Comparison of ENCODE assay signal across 26 mouse cellular contexts in genomic region chr11:33132619-33133338, GRCm38 (mm10). TPM values are rescaled to one million over a fixed set of nuclear protein-coding genes. Genes with fewer than 3 reads are reported as not detected.
A peak's percentile ranks its signal among the peaks of the same experiment; 100 is the strongest.
DNase-seq lines count a peak whose midpoint lies in the region; ATAC-seq and TF ChIP-seq lines count a peak whose summit lies in the region.
"Had no signal": no experiment of that assay in that cellular context is flagged by ENCODE, and none has a peak within 500 bp of the region (broad histone marks: within the 10 kb centered on the region; RNA-seq: fewer than 3 reads in every experiment).

No protein-coding gene starts in this region.

- ATAC-seq in kidney, embryonic 15.5 days (replicated peaks; ENCODE audit: low FRiP score): peak; percentile 36; the same call in 1 of the 2 replicates
- ATAC-seq in hindbrain, embryonic 13.5 days (ENCODE audit: low FRiP score): peak; percentile 27; the same call in 1 of the 2 replicates
- no peak for ATAC-seq in kidney, embryonic 14.5 days (ENCODE audit: low FRiP score, low TSS enrichment)
- ATAC-seq: intestine, embryonic 16.5 days had no signal

- no peak overlapping the region for H3K4me2 ChIP-seq in kidney, embryonic 15.5 days
- H3K4me2 ChIP-seq in hindbrain, embryonic 13.5 days: no peak overlapping the region
- no peak overlapping the region for H3K4me2 ChIP-seq in kidney, embryonic 14.5 days (replicated peaks; ENCODE audit: low read depth, low read length)
- H3K4me2 ChIP-seq: forebrain, embryonic 12.5 days; hindbrain, embryonic 15.5 days; liver, embryonic 15.5 days; lung, embryonic 15.5 days; neural tube, embryonic 13.5 days had no signal

- 71% methylated on average over 8 of the region's 8 CpGs for WGBS in kidney, embryonic 15.5 days
- 73% methylated on average over 8 of the region's 8 CpGs for WGBS in kidney, adult 2 months
- whole genome bisulfite sequencing in hindbrain, embryonic 13.5 days: 33% methylated on average over 8 of the region's 8 CpGs
- 67% methylated on average over 8 of the region's 8 CpGs for WGBS in kidney, embryonic 14.5 days

- no peak overlapping the region for H3K9ac ChIP-seq in kidney, embryonic 15.5 days
- no peak overlapping the region for H3K9ac ChIP-seq in hindbrain, embryonic 13.5 days
- H3K9ac ChIP-seq in kidney, embryonic 14.5 days (ENCODE audit: low read depth, low read length): no peak overlapping the region
- H3K9ac ChIP-seq: forebrain, embryonic 12.5 days; hindbrain, embryonic 15.5 days; liver, embryonic 15.5 days; lung, embryonic 15.5 days; neural tube, embryonic 13.5 days had no signal

- H3K27ac ChIP-seq in kidney, embryonic 15.5 days: no peak overlapping the region
- no peak overlapping the region for H3K27ac ChIP-seq in kidney, adult 2 months (ENCODE audit: insufficient read depth, low read depth, low read length)
- H3K27ac ChIP-seq in hindbrain, embryonic 13.5 days: no peak overlapping the region
- H3K27ac ChIP-seq in kidney, embryonic 14.5 days (ENCODE audit: low read depth, low read length): no peak overlapping the region
- H3K27ac ChIP-seq: forebrain, embryonic 12.5 days; heart, embryonic 10.5 days; hindbrain, embryonic 15.5 days; kidney, postnatal 0 days; liver, embryonic 15.5 days; lung, embryonic 15.5 days; neural tube, embryonic 13.5 days; stomach, postnatal 0 days had no signal

- no peaks in the 10 kb centered on the region for H3K36me3 ChIP-seq in kidney, embryonic 15.5 days
- no peaks in the 10 kb centered on the region for H3K36me3 ChIP-seq in kidney, adult 2 months (ENCODE audit: control insufficient read depth, insufficient read depth, low read length)
- no peaks in the 10 kb centered on the region for H3K36me3 ChIP-seq in hindbrain, embryonic 13.5 days
- H3K36me3 ChIP-seq in kidney, embryonic 14.5 days (ENCODE audit: control insufficient read depth, insufficient read depth, low read length): no peaks in the 10 kb centered on the region
- H3K36me3 ChIP-seq: forebrain, embryonic 12.5 days; heart, embryonic 10.5 days; hindbrain, embryonic 15.5 days; liver, embryonic 15.5 days; lung, embryonic 15.5 days had no signal

- H3K4me1 ChIP-seq in kidney, embryonic 15.5 days: no peaks in the 10 kb centered on the region
- no peaks in the 10 kb centered on the region for H3K4me1 ChIP-seq in kidney, adult 2 months (ENCODE audit: control insufficient read depth, insufficient read depth, low read length)
- H3K4me1 ChIP-seq in hindbrain, embryonic 13.5 days (replicated peaks): peaks cover 21% of the 10 kb centered on the region
- H3K4me1 ChIP-seq in kidney, embryonic 14.5 days (ENCODE audit: control insufficient read depth, insufficient read depth, low read length): no peaks in the 10 kb centered on the region
- H3K4me1 ChIP-seq: forebrain, embryonic 12.5 days; hindbrain, embryonic 15.5 days; liver, embryonic 15.5 days; lung, embryonic 15.5 days; megakaryocyte, embryonic 14.5 days had no signal

- H3K27me3 ChIP-seq in kidney, embryonic 15.5 days: no peaks in the 10 kb centered on the region
- H3K27me3 ChIP-seq in kidney, adult 2 months (replicated peaks; ENCODE audit: control insufficient read depth, insufficient read depth, low read length): no peaks in the 10 kb centered on the region
- H3K27me3 ChIP-seq in hindbrain, embryonic 13.5 days: no peaks in the 10 kb centered on the region
- H3K27me3 ChIP-seq in kidney, embryonic 14.5 days (ENCODE audit: control insufficient read depth, insufficient read depth, low read length): no peaks in the 10 kb centered on the region
- H3K27me3 ChIP-seq: forebrain, embryonic 12.5 days; hindbrain, embryonic 15.5 days; lung, embryonic 15.5 days; neural tube, embryonic 13.5 days had no signal

- no peak for TF ChIP-seq POLR2A in kidney, adult 2 months (IDR thresholded peaks at IDR 0.05; ENCODE audit: low read depth, low read length)

- H3K9me3 ChIP-seq in kidney, embryonic 15.5 days (replicated peaks): 0 out of 2 replicates have a peak, but pooled peaks cover 2% of the 10 kb centered on the region
- no peaks in the 10 kb centered on the region for H3K9me3 ChIP-seq in hindbrain, embryonic 13.5 days
- no peaks in the 10 kb centered on the region for H3K9me3 ChIP-seq in kidney, embryonic 14.5 days (ENCODE audit: control insufficient read depth, low read length)
- H3K9me3 ChIP-seq: forebrain, embryonic 12.5 days; heart, embryonic 10.5 days; hindbrain, embryonic 15.5 days; liver, embryonic 15.5 days; lung, embryonic 15.5 days; neural tube, embryonic 13.5 days had no signal

- DNase-seq in kidney, adult 2 months: no peak
- DNase-seq in retina, postnatal 1 day: peak; percentile 24
- no peak for DNase-seq in retina, embryonic 14.5 days (ENCODE audit: low spot score)
- no peak for DNase-seq in right cerebral cortex, adult 18-20 months
- DNase-seq: adrenal gland, adult 2 months; cerebellum, adult 11 months; cerebellum, adult 9-11 months; left cerebral cortex, postnatal 4 days; liver; lung, postnatal 36 days; right cerebral cortex, postnatal 14 days; thymus, adult 2 months; thymus, postnatal 4 days had no signal

- TF ChIP-seq CTCF in kidney, adult 2 months (conservative IDR thresholded peaks at IDR 0.05; ENCODE audit: insufficient read depth, insufficient read length, low read depth, low read length): no peak

- no peak overlapping the region for H3K4me3 ChIP-seq in kidney, embryonic 15.5 days (replicated peaks)
- H3K4me3 ChIP-seq in kidney, adult 2 months (ENCODE audit: insufficient read depth, low read depth, low read length): no peak overlapping the region
- H3K4me3 ChIP-seq in hindbrain, embryonic 13.5 days: no peak overlapping the region
- H3K4me3 ChIP-seq in kidney, embryonic 14.5 days (ENCODE audit: low read length): no peak overlapping the region
- H3K4me3 ChIP-seq: forebrain, embryonic 12.5 days; heart, embryonic 10.5 days; hindbrain, embryonic 15.5 days; liver, embryonic 15.5 days; lung, embryonic 15.5 days; megakaryocyte, embryonic 14.5 days; neural tube, embryonic 13.5 days had no signal

RNA-seq across cellular contexts. Expression of gene Fgf18, which starts 14.4 kb away (rescaled TPM):
- polyA plus RNA-seq in kidney, embryonic 15.5 days (2015; fragmentation: Nextera tagmentation; extraction: Ambion mirVana): 2.5 and 4.3 TPM in 2 replicates
- 0.50 and 0.52 TPM in 2 replicates for polyA plus RNA-seq in kidney, adult 2 months (2012; rRNA removed)
- polyA plus RNA-seq in hindbrain, embryonic 13.5 days (2015; fragmentation: Nextera tagmentation; extraction: Ambion mirVana): 4.8 and 5.0 TPM in 2 replicates
- polyA plus RNA-seq in kidney, embryonic 14.5 days (2014; fragmentation: Nextera tagmentation; extraction: Ambion mirVana): 3.0 and 4.0 TPM in 2 replicates

RNA-seq across cellular contexts. Expression of gene Npm1, which starts 30.2 kb away (rescaled TPM):
- 1,128 and 1,268 TPM in 2 replicates for polyA plus RNA-seq in kidney, embryonic 15.5 days (2015; fragmentation: Nextera tagmentation; extraction: Ambion mirVana)
- polyA plus RNA-seq in kidney, adult 2 months (2012; rRNA removed): 77.9 and 98.2 TPM in 2 replicates
- polyA plus RNA-seq in hindbrain, embryonic 13.5 days (2015; fragmentation: Nextera tagmentation; extraction: Ambion mirVana): 542 and 556 TPM in 2 replicates
- polyA plus RNA-seq in kidney, embryonic 14.5 days (2014; fragmentation: Nextera tagmentation; extraction: Ambion mirVana): 1,562 and 1,907 TPM in 2 replicates
